Mouse (Mus musculus) layer of hippocampus, postnatal 25 days (tissue): ENCODE data around the gene Ifnar2. TPM values are rescaled to one million over a fixed set of nuclear protein-coding genes. Genes with fewer than 3 reads are reported as not detected.

Source experiments
- DNase-seq, 2 experiments: peaks; one replicate each; pipeline ENCODE4 v3.0.0; 2022; ENCODE audit warnings: mixed read lengths in 2 of 2, low spot score in 1 of 2; ENCODE audit errors: extremely low spot score in 1 of 2
- total RNA-seq, 2 experiments: library from RNA; stranded (reverse); gene quantifications; 2 replicates each; pipeline ENCODE4 v1.2.3; 2021

Gene Ifnar2
- total RNA-seq, 2 experiments from 2014 or later, result 23.8 TPM

DNA sequence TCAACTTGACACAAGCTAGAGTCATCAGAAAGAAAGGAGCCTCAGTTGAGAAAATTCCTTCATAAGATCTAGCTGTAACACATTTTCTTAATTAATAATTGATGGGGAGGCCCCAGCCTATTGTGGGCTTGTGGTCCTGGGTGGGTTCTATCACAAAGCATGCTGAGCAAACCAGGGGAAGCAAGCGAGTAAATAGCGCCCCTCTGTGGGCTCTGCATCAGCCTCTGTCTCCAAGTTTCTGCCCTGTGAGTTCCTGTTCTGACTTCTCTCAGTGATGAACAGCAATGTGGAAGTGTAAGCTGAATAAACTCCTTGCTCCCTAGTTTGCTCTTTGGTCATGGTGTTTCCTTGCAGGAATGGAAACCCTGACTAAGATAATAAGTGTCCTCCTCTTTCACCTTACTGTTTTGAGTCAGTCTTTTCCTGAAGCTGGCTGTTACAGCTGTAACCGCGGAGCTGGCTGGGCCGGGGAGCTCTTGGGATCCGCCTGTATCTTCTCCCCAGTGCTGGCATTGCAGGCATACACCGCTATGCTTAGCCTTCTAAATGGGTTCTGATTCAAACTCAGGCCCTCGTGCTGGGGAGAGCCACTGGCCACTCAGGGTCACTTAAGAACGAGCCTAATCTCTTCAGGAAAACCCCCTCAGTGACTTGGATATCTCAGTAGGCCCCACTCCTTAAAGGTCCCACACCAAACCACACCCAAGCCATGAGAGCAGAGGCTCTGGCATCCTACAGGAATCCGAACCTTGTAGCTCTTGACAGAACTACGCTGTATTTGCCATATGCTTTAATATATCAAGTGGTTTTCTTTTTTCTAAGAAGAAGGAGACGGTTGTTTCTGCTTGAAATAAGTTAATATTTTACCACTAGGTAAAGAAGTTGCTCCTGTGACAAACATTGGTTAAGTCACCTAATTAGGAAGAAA is 77.8 kb downstream of the Ifnar2 start:
- DNase-seq, result no peak

DNA sequence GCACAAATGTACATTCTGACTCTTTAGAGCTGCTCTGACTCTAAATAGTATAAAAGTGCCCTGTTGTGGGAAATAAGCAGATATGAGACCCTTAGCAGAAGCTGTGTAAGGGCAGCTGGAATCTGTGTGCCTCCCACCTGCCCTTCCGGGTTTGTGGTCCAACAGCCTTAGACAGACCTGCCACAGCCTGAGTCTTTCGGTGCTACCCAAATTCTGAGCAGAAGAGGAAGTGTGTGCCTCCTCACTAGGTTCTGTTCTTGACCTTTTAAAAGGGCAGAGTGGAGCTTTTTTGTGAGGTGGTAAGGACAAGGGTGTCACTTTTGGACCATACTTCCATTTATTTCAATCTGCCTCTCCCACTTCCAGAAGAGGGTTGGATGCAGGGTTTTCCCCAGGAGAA is 79.4 kb downstream of the Ifnar2 start:
- no peak for DNase-seq

DNA sequence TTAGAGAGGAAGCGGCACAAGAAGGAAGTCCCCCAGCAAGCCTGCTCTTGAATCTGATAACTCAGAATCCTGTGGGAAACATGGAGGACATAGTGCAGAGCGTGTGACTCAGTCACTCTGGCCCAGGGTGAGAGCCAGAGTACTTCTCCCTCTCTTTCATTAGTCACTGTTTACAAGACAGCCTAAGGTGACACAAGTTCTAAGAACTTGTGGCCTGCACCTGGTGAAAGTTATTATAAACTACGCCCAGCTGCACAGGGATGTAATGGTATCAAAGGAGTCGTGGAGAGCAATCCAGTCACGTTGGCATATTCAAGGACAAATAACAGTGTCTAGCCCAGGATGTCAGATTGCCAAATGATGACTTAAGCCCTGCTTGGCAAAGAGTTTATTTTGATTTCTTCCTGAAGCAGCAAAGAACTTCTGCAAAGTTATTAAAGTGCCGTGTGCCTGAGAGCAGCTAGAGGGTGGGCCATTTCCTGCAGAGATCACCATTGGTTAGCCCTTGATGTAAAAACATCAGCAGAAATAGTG is 79.8 kb downstream of the Ifnar2 start:
- no peak for DNase-seq

Other genes with a start within 250 kb of the Ifnar2 start
- 10 to 100 TPM; 37.2 to 38.6 TPM for gene Olig2, start 147.3 kb upstream of the Ifnar2 start, total RNA-seq
- 100 to 1,000 TPM; 160 to 181 TPM for gene Olig1, start 103.0 kb upstream of the Ifnar2 start, total RNA-seq
- not detected for gene Gm21970, start 18.9 kb downstream of the Ifnar2 start, total RNA-seq
- 10 to 100 TPM in 1 of 2 experiments, 1 to 10 TPM in 1; 9.7 to 11.2 TPM for gene Il10rb, start 33.4 kb downstream of the Ifnar2 start, total RNA-seq
- 10 to 100 TPM; 48.8 to 55.6 TPM for gene Ifnar1, start 112.5 kb downstream of the Ifnar2 start, total RNA-seq
- gene Ifngr2, start 174.3 kb downstream of the Ifnar2 start, total RNA-seq, result 10 to 100 TPM; 61.5 to 71.9 TPM
- 100 to 1,000 TPM; 105 to 120 TPM for gene Tmem50b, start 225.0 kb downstream of the Ifnar2 start, total RNA-seq
- 10 to 100 TPM in 1 of 2 experiments, 1 to 10 TPM in 1; 8.2 to 10.3 TPM for gene Dnajc28, start 246.2 kb downstream of the Ifnar2 start, total RNA-seq